Mouse (Mus musculus): ENCODE measurements around the gene Safb2. TPM values are rescaled to one million over a fixed set of nuclear protein-coding genes. Genes with fewer than 3 reads are reported as not detected.
A peak's percentile ranks its signal among the peaks of the same experiment; 100 is the strongest.
"Not testable (repeated sequence)": the region's sequence is repeated elsewhere in the genome, so short reads cannot be mapped to it uniquely, and the experiment has no call there.

The Safb2 gene
- polyA plus RNA-seq, 1 experiment from 2014 or later, result 35.7 TPM

- no peaks in the 10 kb centered on the region for H3K9me3 ChIP-seq (replicated peaks; ENCODE audit: low read length)
- WGBS, result 78% methylated on average over 11 of the region's 11 CpGs
- H3K4me1 ChIP-seq (replicated peaks; ENCODE audit: insufficient read depth, low read length), result peaks cover 12% of the 10 kb centered on the region
- no peak overlapping the region for H3K27ac ChIP-seq
- no peak overlapping the region for H3K4me3 ChIP-seq (replicated peaks; ENCODE audit: low read depth, low read length)
- H3K9ac ChIP-seq (ENCODE audit: low read depth, low read length), result peak overlapping the region; percentile 87
- peak overlapping the region; percentile 92 for H3K4me2 ChIP-seq (ENCODE audit: low read length)
- H3K36me3 ChIP-seq (ENCODE audit: insufficient read depth, low read length), result peaks cover 51% of the 10 kb centered on the region
- DNase-seq (ENCODE audit: low spot score), result no peak
- H3K27me3 ChIP-seq (ENCODE audit: insufficient read depth, low read length), result no peaks in the 10 kb centered on the region
- no peak for ATAC-seq (replicated peaks; ENCODE audit: low FRiP score, low read depth)
- no peak for TF ChIP-seq CTCF (IDR thresholded peaks at IDR 0.05; ENCODE audit: low read depth)
These were observed 30.9 kb upstream of the Safb2 start for GRCm38 (mm10) chr17:56615136-56615784.

GRCm38 (mm10) chr17:56614391-56615135 lies 30.2 kb upstream of the Safb2 start:
- H3K9ac ChIP-seq (ENCODE audit: low read depth, low read length), result peak overlapping the region; percentile 87
- TF ChIP-seq CTCF (IDR thresholded peaks at IDR 0.05; ENCODE audit: low read depth), result no peak
- H3K27ac ChIP-seq, result peak overlapping the region; percentile 94; the same call in 1 of the 2 replicates
- DNase-seq (ENCODE audit: low spot score) (no peak), ATAC-seq (replicated peaks; ENCODE audit: low FRiP score, low read depth) (no peak)
- peaks cover 14% of the 10 kb centered on the region for H3K4me1 ChIP-seq (replicated peaks; ENCODE audit: insufficient read depth, low read length)
- H3K4me2 ChIP-seq (ENCODE audit: low read length), result peak overlapping the region; percentile 92
- H3K27me3 ChIP-seq (ENCODE audit: insufficient read depth, low read length), result no peaks in the 10 kb centered on the region
- H3K4me3 ChIP-seq (replicated peaks; ENCODE audit: low read depth, low read length), result peak overlapping the region; percentile 82
- peaks cover 44% of the 10 kb centered on the region for H3K36me3 ChIP-seq (ENCODE audit: insufficient read depth, low read length)
- no peaks in the 10 kb centered on the region for H3K9me3 ChIP-seq (replicated peaks; ENCODE audit: low read length)
- 21% methylated on average over 14 of the region's 14 CpGs for WGBS

GRCm38 (mm10) chr17:56613893-56614292 lies 29.5 kb upstream of the Safb2 start:
- not testable (repeated sequence) for ATAC-seq (replicated peaks; ENCODE audit: low FRiP score, low read depth); H3K27me3 ChIP-seq (ENCODE audit: insufficient read depth, low read length); DNase-seq (ENCODE audit: low spot score); H3K9me3 ChIP-seq (replicated peaks; ENCODE audit: low read length)
- H3K27ac ChIP-seq, result peak overlapping the region; percentile 94
- H3K4me1 ChIP-seq (replicated peaks; ENCODE audit: insufficient read depth, low read length), result peaks cover 14% of the 10 kb centered on the region
- H3K9ac ChIP-seq (ENCODE audit: low read depth, low read length), result peak overlapping the region; percentile 87
- peak overlapping the region; percentile 92 for H3K4me2 ChIP-seq (ENCODE audit: low read length)
- H3K36me3 ChIP-seq (ENCODE audit: insufficient read depth, low read length), result peaks cover 37% of the 10 kb centered on the region
- whole genome bisulfite sequencing, result under 1% methylated on average over 24 of the region's 26 CpGs
- H3K4me3 ChIP-seq (replicated peaks; ENCODE audit: low read depth, low read length), result peak overlapping the region; percentile 82

- Histone ChIP-seq H3K27me3 (ENCODE audit: insufficient read depth, low read length) (no peaks in the 10 kb centered on the region), H3K9ac (ENCODE audit: low read depth, low read length) (peak within 1 kb of the TSS; percentile 87), H3K27ac (peak within 1 kb of the TSS; percentile 94), H3K4me1 (replicated peaks; ENCODE audit: insufficient read depth, low read length) (peaks cover 19% of the 10 kb centered on the region), H3K9me3 (replicated peaks; ENCODE audit: low read length) (no peaks in the 10 kb centered on the region), H3K4me2 (ENCODE audit: low read length) (peak within 1 kb of the TSS; percentile 92), H3K36me3 (ENCODE audit: insufficient read depth, low read length) (peaks cover 32% of the 10 kb centered on the region), H3K4me3 (replicated peaks; ENCODE audit: low read depth, low read length) (peak within 1 kb of the TSS; percentile 82)
- ATAC-seq (replicated peaks; ENCODE audit: low FRiP score, low read depth) (peak; percentile 37), DNase-seq (ENCODE audit: low spot score) (peak; percentile 96)
- peak; percentile 98 for TF ChIP-seq CTCF (IDR thresholded peaks at IDR 0.05; ENCODE audit: low read depth)
- under 1% methylated on average over 52 of the region's 52 CpGs for WGBS
These were observed 29.0 kb upstream of the Safb2 start, which contains the start of gene Rpl36 for GRCm38 (mm10) chr17:56613236-56613844. Gene Rpl36, plus strand, starts transcription at chr17:56613416.

GRCm38 (mm10) chr17:56612565-56612939 lies 28.2 kb upstream of the Safb2 start:
- H3K27me3 ChIP-seq (ENCODE audit: insufficient read depth, low read length); DNase-seq (ENCODE audit: low spot score); H3K9me3 ChIP-seq (replicated peaks; ENCODE audit: low read length); H3K4me3 ChIP-seq (replicated peaks; ENCODE audit: low read depth, low read length); H3K9ac ChIP-seq (ENCODE audit: low read depth, low read length); ATAC-seq (replicated peaks; ENCODE audit: low FRiP score, low read depth); H3K27ac ChIP-seq; H3K4me2 ChIP-seq (ENCODE audit: low read length): not testable (repeated sequence)
- Histone ChIP-seq H3K4me1 (replicated peaks; ENCODE audit: insufficient read depth, low read length) (peaks cover 19% of the 10 kb centered on the region), H3K36me3 (ENCODE audit: insufficient read depth, low read length) (peaks cover 26% of the 10 kb centered on the region)
- 82% methylated on average over 10 of the region's 10 CpGs for WGBS

GRCm38 (mm10) chr17:56611861-56612564 lies 27.6 kb upstream of the Safb2 start:
- no peak for TF ChIP-seq CTCF (IDR thresholded peaks at IDR 0.05; ENCODE audit: low read depth)
- Histone ChIP-seq H3K4me3 (replicated peaks; ENCODE audit: low read depth, low read length) (no peak overlapping the region), H3K27me3 (ENCODE audit: insufficient read depth, low read length) (no peaks in the 10 kb centered on the region), H3K4me1 (replicated peaks; ENCODE audit: insufficient read depth, low read length) (peaks cover 19% of the 10 kb centered on the region), H3K9me3 (replicated peaks; ENCODE audit: low read length) (no peaks in the 10 kb centered on the region), H3K4me2 (ENCODE audit: low read length) (peak overlapping the region; percentile 23; the same call in 1 of the 2 replicates), H3K36me3 (ENCODE audit: insufficient read depth, low read length) (peaks cover 23% of the 10 kb centered on the region; the same call in 1 of the 2 replicates), H3K27ac (0 out of 2 replicates have a peak overlapping the region, but pooled peaks have one; percentile 5), H3K9ac (ENCODE audit: low read depth, low read length) (no peak overlapping the region)
- DNase-seq (ENCODE audit: low spot score) (peak; percentile 65), ATAC-seq (replicated peaks; ENCODE audit: low FRiP score, low read depth) (0 out of 2 replicates have a peak, but pooled peaks have one; percentile 26)
- 19% methylated on average over 14 of the region's 14 CpGs for WGBS
